Mouse (Mus musculus): ENCODE measurements around the gene Cox7a2l.

- 0 out of 2 replicates have a peak, but pooled peaks have one; percentile 72 for TF ChIP-seq EP300 (IDR thresholded peaks at IDR 0.05; ENCODE audit: insufficient read depth, low read depth, low read length)
- no peak for TF ChIP-seq CTCF (IDR thresholded peaks at IDR 0.05; ENCODE audit: low read depth, low read length)
- TF ChIP-seq POLR2A (IDR thresholded peaks at IDR 0.05; ENCODE audit: insufficient read depth, low read length): peak; percentile 51
Observed at GRCm38 (mm10) chr17:83526624-83527532, 9.7 kb upstream of the Cox7a2l start.

Measured in ES-Bruce4 (cell line).